Mouse (Mus musculus) heart, embryonic 14.5 days (tissue): ENCODE measurements at regions not wholly inside any gene's neighbourhood (a gene's known extent, or its start where the extent isn't known, plus 50 kb on each side); places are given as distances from the start of the nearest gene placed in this dataset.

Source experiments
- ATAC-seq: fragments of 200-750 bp; cut with Nextera tagmentation; 2 replicates; pipeline ENCODE4 v1.8.0; 2017; ENCODE audit warnings: low read depth, moderate TSS enrichment; ENCODE audit not compliant: insufficient number of reproducible peaks, insufficient read depth, low FRiP score
- H3K27ac ChIP-seq, 2 experiments: fragments of 200-500 bp in 1 of 2; fragments of 300-500 bp in 1 of 2; sonication (generic) in 1 of 2; replicated peaks in 1 of 2; 2 replicates each; pipeline ENCODE4 v1.5.1; 2012 to 2014; ENCODE audit warnings: low read depth in 2 of 2, low read length in 2 of 2, control low read depth in 1 of 2, mild to moderate bottlenecking in 1 of 2, mixed read lengths in 1 of 2; ENCODE audit not compliant: control insufficient read depth in 1 of 2, insufficient read depth in 1 of 2
- H3K27me3 ChIP-seq: fragments of 300-500 bp; sonication (generic); 2 replicates; pipeline ENCODE4 v1.6.1; 2014; ENCODE audit warnings: mild to moderate bottlenecking, low read length, control low read depth; ENCODE audit not compliant: control insufficient read depth, insufficient read depth
- H3K36me3 ChIP-seq: fragments of 300-500 bp; sonication (generic); 2 replicates; pipeline ENCODE4 v1.6.1; 2014; ENCODE audit warnings: mild to moderate bottlenecking, control low read depth, low read length, mixed read lengths; ENCODE audit not compliant: control insufficient read depth, insufficient read depth
- H3K4me1 ChIP-seq, 2 experiments: fragments of 200-500 bp in 1 of 2; fragments of 300-500 bp in 1 of 2; sonication (generic) in 1 of 2; 2 replicates each; pipeline ENCODE4 v1.6.1; 2012 to 2014; ENCODE audit warnings: low read length in 2 of 2, control low read depth in 1 of 2, mixed read lengths in 1 of 2; ENCODE audit not compliant: control insufficient read depth in 2 of 2, insufficient read depth in 2 of 2
- H3K4me2 ChIP-seq: fragments of 300-500 bp; sonication (generic); 2 replicates; pipeline ENCODE4 v1.6.1; 2014; ENCODE audit warnings: mild to moderate bottlenecking, low read length
- H3K4me3 ChIP-seq, 2 experiments: fragments of 200-500 bp in 1 of 2; fragments of 300-500 bp in 1 of 2; sonication (generic) in 1 of 2; 2 replicates each; pipeline ENCODE4 v1.5.1; 2012 to 2014; ENCODE audit warnings: low read length in 2 of 2, mild to moderate bottlenecking in 2 of 2, control low read depth in 1 of 2, low read depth in 1 of 2, moderate library complexity in 1 of 2; ENCODE audit not compliant: control insufficient read depth in 1 of 2, insufficient read depth in 1 of 2
- H3K9ac ChIP-seq: fragments of 300-500 bp; sonication (generic); 2 replicates; pipeline ENCODE4 v1.6.1; 2014; ENCODE audit warnings: mild to moderate bottlenecking, low read length
- H3K9me3 ChIP-seq: fragments of 300-500 bp; sonication (generic); 2 replicates; pipeline ENCODE4 v1.6.1; 2016; ENCODE audit warnings: low read length, control low read depth; ENCODE audit not compliant: control insufficient read depth
- WGBS: fragments of 180-500 bp; shearing (Covaris S2); extraction: QIAGEN DNeasy Blood & Tissue Kit; methylation state at CpG from one replicate; pipeline ENCODE4 v1.1.7; 2014; 5-methylcytosine and 5-hydroxymethylcytosine counted together

DNA sequence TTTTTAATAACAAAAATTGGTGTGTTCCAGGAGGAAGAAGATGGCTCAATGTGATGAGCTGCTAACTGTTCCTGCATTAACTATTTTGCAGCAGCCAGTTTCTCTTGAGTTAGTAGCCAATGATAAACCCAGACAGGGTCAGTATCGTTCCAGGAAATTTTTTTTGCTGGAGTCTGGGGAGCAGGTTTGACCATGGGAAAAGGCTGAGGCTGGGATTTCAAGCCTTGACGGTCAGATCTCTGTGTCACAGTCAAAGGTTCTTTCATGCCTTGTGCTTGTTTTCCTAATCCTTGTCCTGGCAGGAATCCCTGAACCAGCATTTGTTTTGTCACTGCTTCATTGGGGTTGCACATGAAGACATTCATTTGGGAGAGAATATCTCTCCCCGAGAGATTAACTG is 129.0 kb upstream of the Pln start:
- Histone ChIP-seq H3K27me3 (no peaks in the 10 kb centered on the region), H3K4me3 (no peak overlapping the region), H3K27ac (no peak overlapping the region), H3K4me2 (no peak overlapping the region), H3K9me3 (no peaks in the 10 kb centered on the region), H3K36me3 (no peaks in the 10 kb centered on the region), H3K4me1 (no peaks in the 10 kb centered on the region), H3K9ac (no peak overlapping the region)
- WGBS: 58% methylated on average over 3 of the region's 3 CpGs
- ATAC-seq: no peak

DNA sequence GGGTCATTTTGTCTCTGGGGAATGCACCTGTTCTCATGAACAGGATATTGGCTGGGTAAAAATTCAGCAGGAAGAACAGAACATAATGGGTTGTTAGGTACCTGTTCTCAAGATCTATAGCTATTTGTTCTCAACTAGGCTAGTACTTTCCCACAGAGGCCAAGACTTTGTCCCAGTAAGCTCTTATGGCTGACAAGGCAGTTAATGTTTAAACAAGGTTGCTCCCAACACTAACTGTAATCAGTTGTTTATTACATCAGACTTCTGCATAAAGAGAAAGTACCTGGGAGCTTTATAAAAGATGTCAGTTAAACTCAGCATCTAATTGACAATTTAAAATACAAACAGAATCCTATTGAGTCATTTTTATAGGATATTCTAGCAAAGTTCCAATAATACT is 127.6 kb upstream of the Pln start:
- no peak for ATAC-seq
- Histone ChIP-seq H3K36me3 (no peaks in the 10 kb centered on the region), H3K9me3 (no peaks in the 10 kb centered on the region), H3K4me3 (no peak overlapping the region), H3K4me2 (no peak overlapping the region), H3K4me1 (no peaks in the 10 kb centered on the region), H3K9ac (no peak overlapping the region), H3K27ac (no peak overlapping the region), H3K27me3 (no peaks in the 10 kb centered on the region)
